Mouse (Mus musculus) lung, postnatal 36 days (tissue): ENCODE data around the gene Plxna2.
A peak's percentile ranks its signal among the peaks of the same experiment; 100 is the strongest.

Source experiments
- DNase-seq: peaks from one replicate; pipeline ENCODE4 v3.0.0; 2022; ENCODE audit warnings: mixed read lengths

Gene Plxna2

GRCm38 (mm10) chr1:194714138-194715031, 96.4 kb downstream of the Plxna2 start:
- no peak for DNase-seq

- DNase-seq, result no peak
Measured at GRCm38 (mm10) chr1:194717451-194717874, 99.4 kb downstream of the Plxna2 start.

GRCm38 (mm10) chr1:194720406-194720805, 102.4 kb downstream of the Plxna2 start:
- DNase-seq, result no peak

- no peak for DNase-seq
Measured at GRCm38 (mm10) chr1:194721260-194721659, 103.2 kb downstream of the Plxna2 start.

- DNase-seq, result peak; percentile 87
Measured at GRCm38 (mm10) chr1:194722329-194722728, 104.3 kb downstream of the Plxna2 start.

GRCm38 (mm10) chr1:194734836-194735235, 116.8 kb downstream of the Plxna2 start:
- DNase-seq, result no peak

- DNase-seq, result peak; percentile 62
Measured at GRCm38 (mm10) chr1:194739894-194740293, 121.9 kb downstream of the Plxna2 start.

GRCm38 (mm10) chr1:194742901-194743422, 124.9 kb downstream of the Plxna2 start:
- no peak for DNase-seq

- DNase-seq, result no peak
Measured at GRCm38 (mm10) chr1:194745177-194745934, 127.3 kb downstream of the Plxna2 start.

- peak; percentile 77 for DNase-seq
Measured at GRCm38 (mm10) chr1:194746332-194747249, 128.6 kb downstream of the Plxna2 start.

- DNase-seq, result no peak
Measured at GRCm38 (mm10) chr1:194747258-194747657, 129.2 kb downstream of the Plxna2 start.

- peak; percentile 78 for DNase-seq
Measured at GRCm38 (mm10) chr1:194753168-194753567, 135.2 kb downstream of the Plxna2 start.

- no peak for DNase-seq
Measured at GRCm38 (mm10) chr1:194756001-194756400, 138.0 kb downstream of the Plxna2 start.

- DNase-seq, result peak; percentile 14
Measured at GRCm38 (mm10) chr1:194756409-194756808, 138.4 kb downstream of the Plxna2 start.

- no peak for DNase-seq
Measured at GRCm38 (mm10) chr1:194756863-194757262, 138.8 kb downstream of the Plxna2 start.

- peak; percentile 51 for DNase-seq
Measured at GRCm38 (mm10) chr1:194761432-194762212, 143.6 kb downstream of the Plxna2 start.

- DNase-seq, result no peak
Measured at GRCm38 (mm10) chr1:194762896-194763295, 144.9 kb downstream of the Plxna2 start.

- DNase-seq, result no peak
Measured at GRCm38 (mm10) chr1:194764951-194765350, 146.9 kb downstream of the Plxna2 start.

GRCm38 (mm10) chr1:194768799-194769198, 150.8 kb downstream of the Plxna2 start:
- no peak for DNase-seq

GRCm38 (mm10) chr1:194772053-194772452, 154.0 kb downstream of the Plxna2 start:
- DNase-seq, result no peak

- no peak for DNase-seq
Measured at GRCm38 (mm10) chr1:194773899-194774298, 155.9 kb downstream of the Plxna2 start.

- DNase-seq, result no peak
Measured at GRCm38 (mm10) chr1:194774350-194774749, 156.3 kb downstream of the Plxna2 start.
